Mouse (Mus musculus): Measurements from ENCODE around the gene Tyw1. TPM values are rescaled to one million over a fixed set of nuclear protein-coding genes. Genes with fewer than 3 reads are reported as not detected.

The Tyw1 gene
- polyA plus RNA-seq, 1 experiment from 2014 or later: 26.4 TPM

GRCm38 (mm10) chr5:130292976-130293375 is 37.6 kb downstream of the Tyw1 start:
- no peak overlapping the region for H3K4me2 ChIP-seq (ENCODE audit: low read length)
- no peak for DNase-seq
- H3K9me3 ChIP-seq (ENCODE audit: control insufficient read depth, low read length): no peaks in the 10 kb centered on the region
- peaks cover 45% of the 10 kb centered on the region for H3K36me3 ChIP-seq (ENCODE audit: control insufficient read depth, insufficient read depth, low read length)
- no peaks in the 10 kb centered on the region for H3K27me3 ChIP-seq (ENCODE audit: control insufficient read depth, insufficient read depth, low read length)
- H3K4me1 ChIP-seq (ENCODE audit: control insufficient read depth, insufficient read depth, low read length): no peaks in the 10 kb centered on the region
- H3K9ac ChIP-seq (replicated peaks; ENCODE audit: low read length): no peak overlapping the region
- no peak overlapping the region for H3K4me3 ChIP-seq (replicated peaks; ENCODE audit: low read depth, low read length)
- no peak for ATAC-seq (ENCODE audit: low FRiP score, low TSS enrichment)
- H3K27ac ChIP-seq (replicated peaks; ENCODE audit: low read depth, low read length): no peak overlapping the region
- 94% methylated on average over 4 of the region's 4 CpGs for WGBS

- Histone ChIP-seq H3K4me3 (replicated peaks; ENCODE audit: low read depth, low read length) (no peak overlapping the region), H3K9me3 (ENCODE audit: control insufficient read depth, low read length) (no peaks in the 10 kb centered on the region), H3K36me3 (ENCODE audit: control insufficient read depth, insufficient read depth, low read length) (peaks cover 44% of the 10 kb centered on the region), H3K27ac (replicated peaks; ENCODE audit: low read depth, low read length) (no peak overlapping the region), H3K4me1 (ENCODE audit: control insufficient read depth, insufficient read depth, low read length) (no peaks in the 10 kb centered on the region), H3K4me2 (ENCODE audit: low read length) (no peak overlapping the region), H3K27me3 (ENCODE audit: control insufficient read depth, insufficient read depth, low read length) (no peaks in the 10 kb centered on the region), H3K9ac (replicated peaks; ENCODE audit: low read length) (no peak overlapping the region)
- ATAC-seq (ENCODE audit: low FRiP score, low TSS enrichment): no peak
- DNase-seq: no peak
- 82% methylated on average over 5 of the region's 5 CpGs for WGBS
Measured at GRCm38 (mm10) chr5:130293941-130294340, 38.5 kb downstream of the Tyw1 start.

GRCm38 (mm10) chr5:130294598-130294997 is 39.2 kb downstream of the Tyw1 start:
- H3K36me3 ChIP-seq (ENCODE audit: control insufficient read depth, insufficient read depth, low read length): peaks cover 42% of the 10 kb centered on the region
- DNase-seq (no peak), ATAC-seq (ENCODE audit: low FRiP score, low TSS enrichment) (no peak)
- WGBS: 82% methylated on average over 6 of the region's 6 CpGs
- H3K4me2 ChIP-seq (ENCODE audit: low read length): no peak overlapping the region
- H3K4me3 ChIP-seq (replicated peaks; ENCODE audit: low read depth, low read length): no peak overlapping the region
- no peaks in the 10 kb centered on the region for H3K4me1 ChIP-seq (ENCODE audit: control insufficient read depth, insufficient read depth, low read length)
- no peak overlapping the region for H3K27ac ChIP-seq (replicated peaks; ENCODE audit: low read depth, low read length)
- no peaks in the 10 kb centered on the region for H3K27me3 ChIP-seq (ENCODE audit: control insufficient read depth, insufficient read depth, low read length)
- no peaks in the 10 kb centered on the region for H3K9me3 ChIP-seq (ENCODE audit: control insufficient read depth, low read length)
- no peak overlapping the region for H3K9ac ChIP-seq (replicated peaks; ENCODE audit: low read length)

- Histone ChIP-seq H3K27me3 (ENCODE audit: control insufficient read depth, insufficient read depth, low read length) (no peaks in the 10 kb centered on the region), H3K4me3 (replicated peaks; ENCODE audit: low read depth, low read length) (no peak overlapping the region), H3K4me1 (ENCODE audit: control insufficient read depth, insufficient read depth, low read length) (no peaks in the 10 kb centered on the region), H3K27ac (replicated peaks; ENCODE audit: low read depth, low read length) (no peak overlapping the region), H3K4me2 (ENCODE audit: low read length) (no peak overlapping the region), H3K9me3 (ENCODE audit: control insufficient read depth, low read length) (no peaks in the 10 kb centered on the region), H3K36me3 (ENCODE audit: control insufficient read depth, insufficient read depth, low read length) (peaks cover 47% of the 10 kb centered on the region), H3K9ac (replicated peaks; ENCODE audit: low read length) (no peak overlapping the region)
- ATAC-seq (ENCODE audit: low FRiP score, low TSS enrichment) (no peak), DNase-seq (no peak)
- 90% methylated on average over 5 of the region's 5 CpGs for WGBS
Measured at GRCm38 (mm10) chr5:130296071-130296470, 40.7 kb downstream of the Tyw1 start.

GRCm38 (mm10) chr5:130298831-130299460 is 43.5 kb downstream of the Tyw1 start:
- WGBS: 92% methylated on average over 9 of the region's 9 CpGs
- no peak overlapping the region for H3K27ac ChIP-seq (replicated peaks; ENCODE audit: low read depth, low read length)

GRCm38 (mm10) chr5:130299526-130299925 is 44.1 kb downstream of the Tyw1 start:
- H3K4me3 ChIP-seq (replicated peaks; ENCODE audit: low read depth, low read length): no peak overlapping the region
- ATAC-seq (ENCODE audit: low FRiP score, low TSS enrichment) (no peak), DNase-seq (no peak)
- H3K4me2 ChIP-seq (ENCODE audit: low read length): no peak overlapping the region
- no peak overlapping the region for H3K9ac ChIP-seq (replicated peaks; ENCODE audit: low read length)
- peaks cover 59% of the 10 kb centered on the region for H3K36me3 ChIP-seq (ENCODE audit: control insufficient read depth, insufficient read depth, low read length)
- H3K4me1 ChIP-seq (ENCODE audit: control insufficient read depth, insufficient read depth, low read length): no peaks in the 10 kb centered on the region
- 98% methylated on average over 8 of the region's 8 CpGs for WGBS
- H3K9me3 ChIP-seq (ENCODE audit: control insufficient read depth, low read length): no peaks in the 10 kb centered on the region
- no peak overlapping the region for H3K27ac ChIP-seq (replicated peaks; ENCODE audit: low read depth, low read length)
- H3K27me3 ChIP-seq (ENCODE audit: control insufficient read depth, insufficient read depth, low read length): no peaks in the 10 kb centered on the region

More at GRCm38 (mm10) chr5:130298831-130299460, 43.5 kb downstream of the Tyw1 start:
- ATAC-seq (ENCODE audit: low FRiP score, low TSS enrichment): no peak
- peaks cover 55% of the 10 kb centered on the region for H3K36me3 ChIP-seq (ENCODE audit: control insufficient read depth, insufficient read depth, low read length)
- no peaks in the 10 kb centered on the region for H3K4me1 ChIP-seq (ENCODE audit: control insufficient read depth, insufficient read depth, low read length)
- H3K4me2 ChIP-seq (ENCODE audit: low read length): no peak overlapping the region
- no peak overlapping the region for H3K4me3 ChIP-seq (replicated peaks; ENCODE audit: low read depth, low read length)
- no peak overlapping the region for H3K9ac ChIP-seq (replicated peaks; ENCODE audit: low read length)
- no peak for DNase-seq
- no peaks in the 10 kb centered on the region for H3K27me3 ChIP-seq (ENCODE audit: control insufficient read depth, insufficient read depth, low read length)
- no peaks in the 10 kb centered on the region for H3K9me3 ChIP-seq (ENCODE audit: control insufficient read depth, low read length)

- DNase-seq: no peak
- Histone ChIP-seq H3K4me3 (replicated peaks; ENCODE audit: low read depth, low read length) (no peak overlapping the region), H3K9me3 (ENCODE audit: control insufficient read depth, low read length) (no peaks in the 10 kb centered on the region), H3K27me3 (ENCODE audit: control insufficient read depth, insufficient read depth, low read length) (no peaks in the 10 kb centered on the region), H3K27ac (replicated peaks; ENCODE audit: low read depth, low read length) (no peak overlapping the region), H3K4me1 (ENCODE audit: control insufficient read depth, insufficient read depth, low read length) (no peaks in the 10 kb centered on the region), H3K4me2 (ENCODE audit: low read length) (no peak overlapping the region), H3K9ac (replicated peaks; ENCODE audit: low read length) (no peak overlapping the region), H3K36me3 (ENCODE audit: control insufficient read depth, insufficient read depth, low read length) (peaks cover 43% of the 10 kb centered on the region)
- ATAC-seq (ENCODE audit: low FRiP score, low TSS enrichment): no peak
- WGBS: 92% methylated on average over 6 of the region's 6 CpGs
Measured at GRCm38 (mm10) chr5:130303611-130304010, 48.2 kb downstream of the Tyw1 start.

GRCm38 (mm10) chr5:130307921-130308320 is 52.5 kb downstream of the Tyw1 start:
- Histone ChIP-seq H3K4me3 (replicated peaks; ENCODE audit: low read depth, low read length) (no peak overlapping the region), H3K27me3 (ENCODE audit: control insufficient read depth, insufficient read depth, low read length) (no peaks in the 10 kb centered on the region), H3K4me1 (ENCODE audit: control insufficient read depth, insufficient read depth, low read length) (no peaks in the 10 kb centered on the region), H3K27ac (replicated peaks; ENCODE audit: low read depth, low read length) (no peak overlapping the region), H3K36me3 (ENCODE audit: control insufficient read depth, insufficient read depth, low read length) (peaks cover 11% of the 10 kb centered on the region), H3K9ac (replicated peaks; ENCODE audit: low read length) (no peak overlapping the region), H3K4me2 (ENCODE audit: low read length) (no peak overlapping the region), H3K9me3 (ENCODE audit: control insufficient read depth, low read length) (no peaks in the 10 kb centered on the region)
- ATAC-seq (ENCODE audit: low FRiP score, low TSS enrichment) (no peak), DNase-seq (no peak)
- 85% methylated on average over 7 of the region's 7 CpGs for WGBS

GRCm38 (mm10) chr5:130310077-130310476 is 54.7 kb downstream of the Tyw1 start:
- Histone ChIP-seq H3K4me1 (ENCODE audit: control insufficient read depth, insufficient read depth, low read length) (no peaks in the 10 kb centered on the region), H3K4me2 (ENCODE audit: low read length) (no peak overlapping the region), H3K36me3 (ENCODE audit: control insufficient read depth, insufficient read depth, low read length) (0 out of 2 replicates have a peak, but pooled peaks cover 5% of the 10 kb centered on the region), H3K9ac (replicated peaks; ENCODE audit: low read length) (no peak overlapping the region), H3K9me3 (ENCODE audit: control insufficient read depth, low read length) (no peaks in the 10 kb centered on the region), H3K4me3 (replicated peaks; ENCODE audit: low read depth, low read length) (no peak overlapping the region), H3K27me3 (ENCODE audit: control insufficient read depth, insufficient read depth, low read length) (no peaks in the 10 kb centered on the region), H3K27ac (replicated peaks; ENCODE audit: low read depth, low read length) (no peak overlapping the region)
- whole genome bisulfite sequencing: 96% methylated on average over 4 of the region's 4 CpGs
- DNase-seq: no peak
- ATAC-seq (ENCODE audit: low FRiP score, low TSS enrichment): no peak

All from midbrain, embryonic 14.5 days (tissue).